Mouse (Mus musculus): ENCODE measurements around the gene AI661453. TPM values are rescaled to one million over a fixed set of nuclear protein-coding genes. Genes with fewer than 3 reads are reported as not detected.
"Not testable (repeated sequence)": the region's sequence is repeated elsewhere in the genome, so short reads cannot be mapped to it uniquely, and the experiment has no call there.

Gene AI661453
- polyA plus RNA-seq, 1 experiment from 2014 or later: 1.1 TPM

DNA sequence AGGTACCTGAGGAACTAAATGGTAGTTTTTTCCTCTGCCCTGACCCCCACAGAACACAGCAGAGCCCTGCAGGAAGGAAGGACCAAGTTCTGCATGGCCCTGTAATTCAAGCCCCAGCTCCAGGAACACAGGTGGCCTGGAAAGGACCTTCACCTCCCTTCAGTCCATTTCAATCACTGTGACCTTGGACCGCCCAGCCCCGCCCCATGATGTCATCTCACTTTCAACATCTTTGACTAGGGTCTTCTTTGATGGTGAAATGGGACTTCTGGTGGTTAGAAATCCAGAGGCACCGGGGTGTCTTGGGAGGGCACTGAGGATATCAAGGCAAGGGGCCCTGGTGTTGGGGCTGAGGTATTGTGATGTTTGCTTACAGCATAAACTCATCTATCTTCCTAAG is 14.8 kb upstream of the AI661453 start:
- 75% methylated on average over 3 of the region's 3 CpGs for WGBS
- ATAC-seq (ENCODE audit: insufficient number of reproducible peaks, low FRiP score): no peak
- no peak overlapping the region for H3K27ac ChIP-seq (ENCODE audit: poor library complexity, severe bottlenecking)
- no peaks in the 10 kb centered on the region for H3K36me3 ChIP-seq
- H3K4me2 ChIP-seq: no peak overlapping the region
- H3K27me3 ChIP-seq (replicated peaks): peaks cover 12% of the 10 kb centered on the region
- H3K4me3 ChIP-seq: no peak overlapping the region
- no peak overlapping the region for H3K9ac ChIP-seq
- H3K4me1 ChIP-seq (replicated peaks): peaks cover 15% of the 10 kb centered on the region
- peaks cover 4% of the 10 kb centered on the region for H3K9me3 ChIP-seq (replicated peaks)

DNA sequence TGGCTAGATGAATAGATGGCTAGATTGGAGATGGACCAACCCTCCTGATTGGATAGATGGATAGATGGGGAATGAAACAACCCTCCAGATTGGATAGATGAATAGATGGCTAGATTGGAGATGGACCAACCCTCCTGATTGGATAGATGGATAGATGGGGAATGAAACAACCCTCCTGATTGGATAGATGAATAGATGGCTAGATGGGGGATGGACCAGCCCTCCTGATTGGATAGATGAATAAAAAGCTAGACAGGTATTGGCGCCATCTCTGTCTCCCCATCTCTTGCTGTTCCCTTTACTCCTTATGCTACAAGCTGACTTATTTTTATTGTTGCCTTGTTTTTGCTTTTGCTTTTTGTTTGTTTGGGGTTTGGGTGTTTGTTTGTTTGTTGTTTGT is 13.8 kb upstream of the AI661453 start:
- ATAC-seq (ENCODE audit: insufficient number of reproducible peaks, low FRiP score); H3K9ac ChIP-seq; H3K36me3 ChIP-seq; H3K4me3 ChIP-seq; H3K27ac ChIP-seq (ENCODE audit: poor library complexity, severe bottlenecking); H3K9me3 ChIP-seq (replicated peaks); H3K4me2 ChIP-seq: not testable (repeated sequence)
- WGBS: 83% methylated on average over 1 of the region's 1 CpGs
- Histone ChIP-seq H3K27me3 (replicated peaks) (peaks cover 11% of the 10 kb centered on the region), H3K4me1 (replicated peaks) (peaks cover 15% of the 10 kb centered on the region)

DNA sequence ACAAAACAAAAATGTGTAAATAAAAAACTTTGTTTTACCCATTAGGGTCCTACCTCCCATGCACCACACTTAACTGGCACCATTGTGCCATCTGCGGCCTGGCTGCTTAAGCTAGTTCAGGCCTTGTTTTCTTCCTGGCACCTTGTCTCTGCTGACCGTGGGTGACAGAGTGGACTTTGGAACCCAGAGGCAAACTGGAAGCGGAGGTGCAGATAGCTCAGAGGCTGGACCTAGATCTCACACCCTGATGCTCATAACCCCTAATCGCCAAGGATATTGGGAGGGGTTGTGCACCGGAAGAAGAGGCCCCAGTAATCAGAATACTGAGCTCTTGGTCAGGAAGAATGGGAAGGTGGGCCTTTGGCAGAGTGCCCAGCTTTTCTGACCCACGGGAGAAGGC is 12.2 kb upstream of the AI661453 start:
- no peak for ATAC-seq (ENCODE audit: insufficient number of reproducible peaks, low FRiP score)
- WGBS: 58% methylated on average over 6 of the region's 6 CpGs
- Histone ChIP-seq H3K9ac (no peak overlapping the region), H3K4me3 (no peak overlapping the region), H3K4me2 (no peak overlapping the region), H3K36me3 (no peaks in the 10 kb centered on the region), H3K9me3 (replicated peaks) (peaks cover 3% of the 10 kb centered on the region; the same call in 1 of the 2 replicates), H3K4me1 (replicated peaks) (peaks cover 22% of the 10 kb centered on the region), H3K27me3 (replicated peaks) (peaks cover 7% of the 10 kb centered on the region; the same call in 1 of the 2 replicates), H3K27ac (ENCODE audit: poor library complexity, severe bottlenecking) (no peak overlapping the region)

DNA sequence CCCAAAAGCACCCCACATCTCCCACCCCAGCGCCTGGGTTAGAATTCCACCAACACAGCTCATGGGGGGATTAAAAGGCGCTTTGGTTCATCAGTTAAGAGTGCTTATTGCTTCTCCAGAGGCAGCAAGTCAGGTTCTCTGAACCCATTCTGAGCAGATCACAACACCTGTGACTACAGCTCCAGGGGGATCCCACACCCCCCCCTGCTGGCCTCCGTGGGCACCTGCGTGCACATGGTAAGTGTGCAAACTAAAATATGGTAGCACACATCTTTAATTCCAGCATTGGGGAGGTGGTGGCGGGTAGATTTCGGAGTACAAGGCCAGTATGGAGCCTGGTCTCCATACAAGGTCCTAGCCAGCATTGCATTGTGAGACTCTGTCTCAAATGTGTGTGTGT is 9.1 kb upstream of the AI661453 start:
- peaks cover 24% of the 10 kb centered on the region for H3K4me1 ChIP-seq (replicated peaks)
- H3K27me3 ChIP-seq (replicated peaks): no peaks in the 10 kb centered on the region
- no peak for ATAC-seq (ENCODE audit: insufficient number of reproducible peaks, low FRiP score)
- no peak overlapping the region for H3K9ac ChIP-seq
- no peak overlapping the region for H3K4me2 ChIP-seq
- no peak overlapping the region for H3K27ac ChIP-seq (ENCODE audit: poor library complexity, severe bottlenecking)
- H3K36me3 ChIP-seq: no peaks in the 10 kb centered on the region
- H3K4me3 ChIP-seq: no peak overlapping the region
- 58% methylated on average over 6 of the region's 6 CpGs for WGBS
- H3K9me3 ChIP-seq (replicated peaks): peaks cover 3% of the 10 kb centered on the region; the same call in 1 of the 2 replicates

DNA sequence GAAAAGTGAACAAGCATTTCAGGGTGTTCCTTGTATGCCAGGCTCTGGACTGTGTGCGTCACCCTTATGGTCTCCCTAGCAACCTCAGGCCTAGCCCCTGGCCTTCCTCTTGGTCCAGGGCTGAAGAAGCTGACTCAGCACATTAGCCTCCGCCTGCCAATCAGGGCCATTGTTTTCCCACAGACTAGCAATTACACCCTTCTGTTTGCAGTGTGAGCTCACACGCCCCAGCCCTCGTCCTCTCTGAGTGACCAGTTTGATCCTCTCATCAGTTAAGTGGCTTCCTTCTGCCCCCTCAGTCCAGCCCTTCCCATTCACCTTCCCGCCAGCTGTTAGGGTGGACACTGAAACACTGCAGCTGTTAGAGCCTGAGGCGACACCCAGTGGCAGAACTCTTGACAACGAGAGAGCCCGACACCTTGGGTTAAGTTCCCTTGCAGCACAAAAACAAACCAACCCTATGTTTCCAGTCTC is 7.5 kb upstream of the AI661453 start:
- Histone ChIP-seq H3K27ac (ENCODE audit: poor library complexity, severe bottlenecking) (no peak overlapping the region), H3K9me3 (replicated peaks) (peaks cover 3% of the 10 kb centered on the region; the same call in 1 of the 2 replicates), H3K4me2 (peak overlapping the region; percentile 55), H3K9ac (peak overlapping the region; percentile 43; the same call in 1 of the 2 replicates), H3K27me3 (replicated peaks) (no peaks in the 10 kb centered on the region), H3K4me3 (no peak overlapping the region), H3K36me3 (no peaks in the 10 kb centered on the region), H3K4me1 (replicated peaks) (peaks cover 24% of the 10 kb centered on the region)
- 5% methylated on average over 8 of the region's 8 CpGs for WGBS
- peak; percentile 54 for ATAC-seq (ENCODE audit: insufficient number of reproducible peaks, low FRiP score)

DNA sequence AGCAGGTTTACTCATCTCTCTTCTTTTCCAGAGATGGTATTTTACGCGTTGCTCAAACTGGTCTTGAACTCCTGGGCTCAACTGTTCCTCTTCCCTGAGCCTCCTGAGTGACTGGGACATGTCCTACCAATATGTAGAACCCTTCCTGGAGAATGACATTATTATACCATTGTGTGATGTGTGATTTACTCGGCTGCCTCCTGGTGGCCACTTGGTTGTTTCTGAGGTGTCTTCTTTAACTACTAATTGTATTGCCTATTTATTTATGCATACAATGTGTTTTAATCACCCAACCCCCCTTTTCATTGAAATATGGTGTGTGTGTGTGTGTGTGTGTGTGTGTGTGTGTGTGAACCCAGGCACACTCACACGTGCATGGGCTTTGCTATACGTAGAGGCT is 5.6 kb upstream of the AI661453 start:
- no peak overlapping the region for H3K4me2 ChIP-seq
- H3K9ac ChIP-seq: no peak overlapping the region
- H3K27me3 ChIP-seq (replicated peaks): no peaks in the 10 kb centered on the region
- H3K27ac ChIP-seq (ENCODE audit: poor library complexity, severe bottlenecking): no peak overlapping the region
- peaks cover 9% of the 10 kb centered on the region for H3K4me1 ChIP-seq (replicated peaks)
- no peaks in the 10 kb centered on the region for H3K9me3 ChIP-seq (replicated peaks)
- ATAC-seq (ENCODE audit: insufficient number of reproducible peaks, low FRiP score): no peak
- no peak overlapping the region for H3K4me3 ChIP-seq
- no peaks in the 10 kb centered on the region for H3K36me3 ChIP-seq
- 72% methylated on average over 5 of the region's 5 CpGs for WGBS

DNA sequence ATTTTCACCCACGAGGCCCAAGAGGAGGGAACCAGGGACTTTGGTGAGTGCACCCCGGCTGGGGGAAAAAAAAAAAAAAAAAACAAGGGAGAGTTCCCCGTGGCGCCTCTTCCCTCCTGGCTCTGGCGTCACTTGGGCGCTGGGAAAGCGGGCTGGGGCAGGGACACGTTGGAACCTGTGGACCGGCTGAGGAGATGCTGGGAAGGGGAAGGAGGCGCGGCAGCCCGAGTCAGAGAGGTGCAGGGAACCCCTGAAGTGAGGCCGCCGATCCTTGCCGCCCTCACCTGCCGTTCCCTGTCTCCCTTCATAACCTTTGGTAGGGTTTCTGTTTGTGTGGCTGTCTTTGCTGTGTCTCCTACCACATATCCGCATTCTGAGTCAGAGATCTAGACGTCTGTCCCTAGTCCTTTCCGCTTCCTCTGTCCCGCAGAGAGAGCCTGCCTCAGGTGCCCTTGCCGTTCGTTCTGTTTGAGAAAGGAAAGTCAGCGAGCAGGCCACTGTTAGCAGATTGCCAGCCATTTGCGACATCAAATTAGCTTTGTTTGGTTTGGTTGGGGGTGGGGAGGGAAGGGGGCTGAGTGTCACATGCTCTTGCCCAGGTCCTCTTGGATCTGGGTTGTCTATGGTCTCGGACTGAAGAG is 612 bp downstream of the AI661453 start, which contains the start of gene 1700001C19Rik:
TSS of gene 1700001C19Rik (minus strand) at position 470 of the 641 bp plus-strand sequence.
- Histone ChIP-seq H3K27me3 (replicated peaks) (no peaks in the 10 kb centered on the region), H3K4me1 (replicated peaks) (peaks cover 50% of the 10 kb centered on the region), H3K9ac (peak within 1 kb of the TSS; percentile 72)

DNA sequence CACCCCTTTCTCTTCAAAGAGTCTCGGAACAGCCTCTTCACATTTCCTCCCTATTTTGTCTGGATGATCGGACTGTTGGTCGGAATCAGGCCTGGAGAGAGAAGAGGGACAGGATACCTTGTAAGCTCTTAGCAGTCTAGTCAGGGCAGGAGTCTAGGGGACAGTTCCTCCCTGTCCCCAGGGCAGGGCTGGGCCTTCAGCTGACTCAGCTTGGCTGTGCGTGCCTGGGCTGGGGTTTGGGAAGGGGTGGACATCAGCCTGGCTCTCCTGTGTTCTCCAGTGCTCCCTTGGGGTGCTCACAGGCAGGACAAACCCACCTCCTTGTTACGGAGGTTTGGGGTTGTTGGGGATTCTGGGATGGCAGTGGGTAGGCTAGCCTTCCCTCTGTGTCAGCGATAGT is 2.2 kb downstream of the AI661453 start:
- H3K4me1 ChIP-seq (replicated peaks): peaks cover 64% of the 10 kb centered on the region
- no peaks in the 10 kb centered on the region for H3K36me3 ChIP-seq
- H3K4me3 ChIP-seq: no peak overlapping the region
- H3K9me3 ChIP-seq (replicated peaks): no peaks in the 10 kb centered on the region
- 71% methylated on average over 6 of the region's 6 CpGs for whole genome bisulfite sequencing
- ATAC-seq (ENCODE audit: insufficient number of reproducible peaks, low FRiP score): no peak
- H3K4me2 ChIP-seq: no peak overlapping the region
- no peak overlapping the region for H3K9ac ChIP-seq
- no peaks in the 10 kb centered on the region for H3K27me3 ChIP-seq (replicated peaks)
- H3K27ac ChIP-seq (ENCODE audit: poor library complexity, severe bottlenecking): no peak overlapping the region

More for the DNA sequence above, 612 bp downstream of the AI661453 start, which contains the start of gene 1700001C19Rik:
- no peaks in the 10 kb centered on the region for H3K36me3 ChIP-seq
- peak within 1 kb of the TSS; percentile 91 for H3K4me2 ChIP-seq
- no peaks in the 10 kb centered on the region for H3K9me3 ChIP-seq (replicated peaks)
- peak within 1 kb of the TSS; percentile 59 for H3K4me3 ChIP-seq
- WGBS: 2% methylated on average over 25 of the region's 25 CpGs
- no peak within 1 kb of the TSS for H3K27ac ChIP-seq (ENCODE audit: poor library complexity, severe bottlenecking)
- ATAC-seq (ENCODE audit: insufficient number of reproducible peaks, low FRiP score): no peak

DNA sequence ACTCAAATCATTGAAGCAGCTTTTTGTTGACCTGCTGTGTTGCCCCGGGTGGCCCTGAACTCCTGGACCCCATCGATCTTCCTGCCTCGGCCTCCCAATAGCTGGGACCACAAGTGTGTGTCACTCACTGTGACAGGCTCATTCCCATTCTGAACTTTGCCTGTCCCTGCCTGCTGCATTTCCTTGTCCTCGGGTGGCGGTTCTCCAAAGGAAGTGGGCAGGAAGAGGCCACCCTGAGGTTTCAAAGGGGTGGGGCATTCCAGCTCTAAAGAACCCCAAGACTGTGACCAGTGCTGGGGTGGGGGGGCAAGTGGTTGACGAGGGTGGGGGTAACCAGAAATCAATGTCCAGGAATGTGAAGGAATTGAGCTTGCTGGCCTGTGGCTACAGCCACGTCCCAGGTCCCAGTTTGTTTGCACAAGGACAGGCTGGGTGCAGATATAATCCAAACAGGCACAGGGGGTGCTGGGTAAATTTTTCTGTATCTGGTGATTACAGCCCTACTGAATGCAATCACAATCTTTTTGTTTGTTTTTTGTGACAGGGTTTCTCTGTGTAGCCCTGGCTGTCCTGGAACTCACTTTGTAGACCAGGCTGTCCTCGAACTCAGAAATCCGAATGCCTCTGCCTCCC is 3.1 kb downstream of the AI661453 start:
- H3K9ac ChIP-seq: no peak overlapping the region
- H3K4me3 ChIP-seq: no peak overlapping the region
- no peak for ATAC-seq (ENCODE audit: insufficient number of reproducible peaks, low FRiP score)
- no peak overlapping the region for H3K4me2 ChIP-seq
- no peaks in the 10 kb centered on the region for H3K27me3 ChIP-seq (replicated peaks)
- H3K9me3 ChIP-seq (replicated peaks): no peaks in the 10 kb centered on the region
- no peaks in the 10 kb centered on the region for H3K36me3 ChIP-seq
- WGBS: 41% methylated on average over 9 of the region's 9 CpGs
- peaks cover 72% of the 10 kb centered on the region for H3K4me1 ChIP-seq (replicated peaks)
- peak overlapping the region; percentile 79; the same call in 1 of the 2 replicates for H3K27ac ChIP-seq (ENCODE audit: poor library complexity, severe bottlenecking)

DNA sequence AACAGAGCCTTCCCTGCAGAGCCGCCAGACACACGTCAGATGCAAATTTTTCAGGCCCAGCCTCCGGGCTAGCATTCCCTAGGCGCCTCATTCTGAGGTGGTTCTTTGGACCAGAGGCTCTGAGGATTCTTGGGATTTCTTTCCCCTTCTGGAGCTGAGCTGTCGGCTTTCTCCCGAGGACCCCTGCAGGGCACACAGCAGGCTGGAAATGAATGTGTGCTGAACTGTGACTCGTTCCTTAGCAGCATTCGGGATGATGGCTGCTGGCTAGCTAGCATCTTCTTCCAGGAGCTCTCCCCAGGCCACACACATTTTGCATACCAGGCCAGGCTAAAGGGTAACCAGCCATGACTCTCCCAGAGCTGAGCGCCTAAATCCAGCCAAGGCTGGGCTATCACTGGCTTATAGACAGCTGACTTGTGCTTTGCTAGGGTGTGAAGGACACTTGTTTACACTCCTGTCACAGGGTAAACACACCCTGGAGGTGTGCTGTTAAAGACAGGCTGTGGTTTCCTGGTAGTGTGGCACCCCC is 4.0 kb downstream of the AI661453 start:
- WGBS: 14% methylated on average over 9 of the region's 9 CpGs
- no peak overlapping the region for H3K4me3 ChIP-seq
- no peak for ATAC-seq (ENCODE audit: insufficient number of reproducible peaks, low FRiP score)
- no peaks in the 10 kb centered on the region for H3K36me3 ChIP-seq
- no peak overlapping the region for H3K9ac ChIP-seq
- H3K9me3 ChIP-seq (replicated peaks): no peaks in the 10 kb centered on the region
- H3K4me1 ChIP-seq (replicated peaks): peaks cover 75% of the 10 kb centered on the region
- H3K4me2 ChIP-seq: no peak overlapping the region
- no peaks in the 10 kb centered on the region for H3K27me3 ChIP-seq (replicated peaks)
- H3K27ac ChIP-seq (ENCODE audit: poor library complexity, severe bottlenecking): peak overlapping the region; percentile 79

DNA sequence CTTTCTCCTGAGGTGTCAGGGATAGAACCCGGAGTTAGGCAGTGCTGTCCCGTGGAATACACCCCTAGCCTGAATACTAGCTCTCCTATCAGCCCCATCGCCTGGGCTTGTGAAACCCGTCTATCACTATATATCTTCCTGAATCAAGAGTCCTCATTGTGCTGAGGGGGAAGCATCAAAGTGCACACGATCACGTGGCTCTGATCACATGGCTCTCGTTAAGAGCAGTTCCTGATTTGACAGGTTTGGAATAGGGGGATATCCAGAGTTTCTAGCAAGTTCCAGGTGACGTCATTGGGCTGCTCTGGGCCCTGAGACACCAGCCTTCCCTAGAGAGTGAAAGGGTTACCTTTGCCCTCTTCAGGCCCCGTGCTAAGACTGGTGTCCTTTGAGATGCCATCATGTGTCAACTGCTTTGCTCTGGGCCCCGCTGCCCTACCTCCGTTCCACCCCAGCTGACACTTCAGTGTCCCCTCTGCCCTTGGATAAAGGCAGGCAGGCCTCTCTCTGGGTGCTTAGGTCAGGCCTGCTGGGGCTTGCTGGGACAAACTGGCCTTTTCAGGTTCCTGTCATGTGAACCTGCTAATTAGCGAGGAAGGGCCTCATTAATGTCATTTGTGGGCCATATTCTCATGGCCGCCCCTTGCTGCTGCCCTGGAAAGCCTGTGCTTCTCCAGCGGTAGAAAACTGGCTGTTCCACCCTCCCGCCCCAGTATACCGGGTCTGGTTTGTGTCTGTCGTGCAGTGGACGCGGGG is 5.1 kb downstream of the AI661453 start:
- peak overlapping the region; percentile 79 for H3K27ac ChIP-seq (ENCODE audit: poor library complexity, severe bottlenecking)
- no peaks in the 10 kb centered on the region for H3K36me3 ChIP-seq
- H3K4me1 ChIP-seq (replicated peaks): peaks cover 86% of the 10 kb centered on the region
- peak overlapping the region; percentile 34; the same call in 1 of the 2 replicates for H3K9ac ChIP-seq
- 39% methylated on average over 19 of the region's 19 CpGs for WGBS
- no peak for ATAC-seq (ENCODE audit: insufficient number of reproducible peaks, low FRiP score)
- no peaks in the 10 kb centered on the region for H3K27me3 ChIP-seq (replicated peaks)
- no peak overlapping the region for H3K4me3 ChIP-seq
- no peak overlapping the region for H3K4me2 ChIP-seq
- H3K9me3 ChIP-seq (replicated peaks): no peaks in the 10 kb centered on the region
